In the genomic region with DNA sequence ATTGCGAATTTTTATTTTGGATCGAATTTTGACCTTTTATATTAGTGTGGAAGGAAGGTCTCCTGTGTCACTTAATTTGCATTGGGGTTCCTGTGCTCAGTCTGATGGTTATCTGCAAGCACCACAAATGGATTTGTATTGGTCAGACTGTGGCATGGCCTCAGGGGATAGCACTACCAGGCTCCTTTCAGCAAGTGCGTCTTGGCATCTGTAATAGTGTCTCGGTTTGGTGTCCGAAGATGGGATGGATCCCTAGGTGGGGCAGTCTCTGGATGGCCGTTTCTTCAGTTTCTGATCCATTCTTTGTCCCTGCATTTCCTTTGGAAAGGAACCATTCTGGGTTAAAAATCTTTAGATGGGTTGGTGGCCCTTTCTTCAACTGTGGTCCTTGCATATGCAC, we compare ENCODE assay signal across 5 mouse cellular contexts.
"Had no signal": no experiment of that assay in that cellular context is flagged by ENCODE, and none has a peak within 500 bp of the region (broad histone marks: within the 10 kb centered on the region; RNA-seq: fewer than 3 reads in every experiment).

No protein-coding gene starts in this region.

- DNase-seq: kidney, adult 2 months; left cerebral cortex, postnatal 4 days; lung, adult 18-20 months; right cerebral cortex, adult 18-20 months; right cerebral cortex, postnatal 25 days had no signal
